Mouse (Mus musculus): ENCODE data around the gene Kcnq5.
A peak's percentile ranks its signal among the peaks of the same experiment; 100 is the strongest.
"Not testable (repeated sequence)": the region's sequence is repeated elsewhere in the genome, so short reads cannot be mapped to it uniquely, and the experiment has no call there.

The Kcnq5 gene

DNA sequence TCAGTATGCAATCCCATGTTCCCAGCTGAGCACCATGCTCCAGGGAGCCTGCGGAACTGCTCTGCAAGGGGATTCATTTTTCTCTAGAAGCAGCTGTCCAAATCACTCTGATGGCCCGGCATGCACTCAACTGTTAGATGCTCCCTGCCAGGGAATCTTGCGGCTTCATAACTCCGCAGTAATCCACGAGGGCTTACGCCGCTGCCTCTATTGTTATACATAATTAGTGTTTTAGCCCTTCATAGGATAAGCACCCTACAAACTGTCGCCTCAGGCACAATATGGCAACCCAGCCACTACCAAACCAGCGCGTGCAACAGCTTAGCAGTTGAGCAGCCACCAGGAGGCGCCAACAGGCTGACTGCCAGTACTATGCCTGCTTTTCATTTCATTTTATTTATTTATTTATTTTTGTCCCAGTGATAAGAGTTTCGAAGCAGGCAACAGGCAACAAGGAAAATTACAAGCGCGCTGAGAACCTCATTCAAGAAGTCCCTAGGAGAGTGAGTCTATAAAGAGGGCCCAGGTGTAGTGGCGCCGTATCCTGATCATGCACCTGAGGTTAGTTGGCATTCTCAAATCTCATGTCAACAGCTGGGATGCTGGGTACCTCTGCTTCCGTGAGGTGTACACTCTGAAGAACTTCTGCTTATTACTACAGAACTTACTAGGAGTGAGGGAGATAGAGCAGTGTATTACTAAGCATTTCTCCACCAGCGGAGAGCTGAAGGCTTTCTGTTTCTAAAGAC, 500.6 kb downstream of the Kcnq5 start:
- DNase-seq = peak; percentile 72 to 73

DNA sequence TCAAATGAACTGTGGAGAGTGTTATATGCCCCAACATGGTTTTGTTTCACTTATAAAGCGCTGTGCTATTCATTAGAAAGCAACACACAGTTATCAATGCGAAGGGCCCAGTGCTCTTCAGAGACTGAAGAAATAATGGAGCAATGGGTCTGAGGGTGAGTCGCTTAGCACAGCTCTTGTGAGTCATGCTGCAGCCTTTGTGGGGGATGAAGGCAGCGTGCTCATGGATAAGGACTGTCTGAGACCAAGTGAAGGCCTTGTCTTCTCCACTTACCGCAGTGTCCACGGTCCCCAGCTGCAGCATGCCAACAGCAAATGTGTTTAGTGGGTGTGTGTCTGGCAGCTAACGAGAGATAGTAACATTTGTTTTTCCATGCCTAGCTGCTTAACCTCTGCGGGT, 503.2 kb downstream of the Kcnq5 start:
- DNase-seq = no peak

- DNase-seq = no peak
Measured at GRCm38 (mm10) chr1:21455971-21456370, 505.8 kb downstream of the Kcnq5 start.

DNA sequence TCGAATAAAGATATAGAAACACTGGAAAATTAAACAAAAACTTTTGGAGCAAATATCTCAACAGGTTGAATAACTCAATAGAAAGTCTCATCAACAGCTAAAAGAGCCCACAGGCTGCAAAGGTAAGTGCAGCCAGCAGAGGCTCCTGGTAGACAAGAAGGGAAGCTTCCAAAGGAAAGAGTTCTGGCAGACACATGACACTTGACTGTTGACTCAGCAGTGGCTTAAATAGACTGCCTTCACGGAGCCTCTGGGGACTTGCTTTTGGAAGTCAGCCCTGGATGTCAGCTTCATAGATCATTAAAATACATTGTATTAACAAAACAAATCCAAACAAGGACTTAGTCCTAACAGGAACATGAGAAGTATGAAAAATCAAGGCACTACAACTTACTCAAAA, 513.5 kb downstream of the Kcnq5 start:
- DNase-seq = no peak

DNA sequence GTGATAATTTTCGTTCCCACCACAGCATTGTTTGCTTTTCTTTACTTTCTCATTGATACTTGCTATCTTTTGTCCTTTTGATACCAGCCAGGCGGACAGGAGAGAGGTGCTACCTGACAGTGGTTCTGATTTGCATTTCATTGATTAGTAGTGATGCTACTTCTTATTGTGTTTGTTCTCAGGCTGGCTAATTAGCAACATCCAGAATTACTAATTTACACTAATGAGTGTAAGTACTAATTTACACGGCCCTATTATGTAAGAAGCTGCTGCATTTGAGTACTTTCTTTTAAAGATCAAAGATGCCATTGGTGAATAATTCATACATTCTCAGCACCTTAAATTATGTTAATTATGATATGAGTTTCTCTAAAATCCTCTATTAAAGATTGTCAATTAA, 525.0 kb downstream of the Kcnq5 start:
- no peak for DNase-seq

- no peak for DNase-seq
Measured at GRCm38 (mm10) chr1:21434853-21435252, 526.9 kb downstream of the Kcnq5 start.

DNA sequence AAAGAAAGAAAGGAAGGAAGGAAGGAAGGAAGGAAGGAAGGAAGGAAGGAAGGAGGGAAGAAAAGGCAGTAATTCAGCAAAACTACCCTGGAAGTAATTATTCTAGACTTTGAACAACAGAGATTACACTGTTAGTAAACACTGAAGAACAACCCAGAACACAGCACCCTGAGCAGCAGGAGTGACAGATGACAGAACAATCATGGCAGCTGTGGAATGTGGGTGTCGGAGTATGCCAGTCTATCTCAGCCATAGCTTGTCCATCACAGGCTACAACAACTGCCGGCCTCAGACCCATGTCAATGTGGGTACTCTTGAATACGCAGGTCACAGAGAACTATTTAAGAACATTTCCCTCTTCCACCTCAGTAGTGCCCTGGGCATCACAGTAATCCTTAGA, 530.1 kb downstream of the Kcnq5 start:
- no peak for DNase-seq

GRCm38 (mm10) chr1:21428079-21428478, 533.7 kb downstream of the Kcnq5 start:
- DNase-seq = no peak

DNA sequence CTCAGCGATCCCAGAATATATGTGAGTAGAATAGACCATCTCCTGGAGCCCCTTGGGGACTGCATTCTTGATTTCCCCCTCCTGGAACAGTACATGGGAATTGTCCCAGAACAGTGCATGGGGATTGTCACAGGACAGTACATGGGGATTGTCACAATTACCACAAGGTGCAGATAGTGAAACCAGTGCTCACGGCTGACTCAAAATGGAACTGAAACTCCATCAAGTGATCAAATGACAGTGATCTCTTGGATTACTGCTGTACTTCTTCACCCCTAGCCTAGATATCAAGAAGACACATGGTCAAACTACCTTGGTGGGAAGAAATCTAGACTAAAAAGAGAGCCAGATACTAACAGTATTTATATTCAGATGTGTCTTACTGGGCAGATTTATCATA, 536.1 kb downstream of the Kcnq5 start:
- no peak for DNase-seq

DNA sequence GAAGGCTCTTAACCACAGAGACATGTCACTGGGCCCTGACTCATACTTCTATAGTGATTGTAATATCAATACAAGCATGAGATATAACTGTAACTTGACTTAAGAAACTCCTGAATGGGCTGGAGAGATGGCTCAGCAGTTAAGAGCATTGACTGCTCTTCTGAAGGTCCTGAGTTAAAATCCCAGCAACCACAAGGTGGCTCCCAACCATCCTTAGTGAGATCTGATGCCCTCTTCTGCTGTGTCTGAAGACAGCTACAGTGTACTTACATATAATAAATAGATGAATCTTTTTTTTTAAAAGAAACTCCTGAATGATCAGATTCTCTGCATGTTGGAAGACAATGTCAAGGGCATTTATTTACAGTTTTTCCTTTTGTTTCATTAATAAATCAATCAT, 542.4 kb downstream of the Kcnq5 start:
- DNase-seq = peak; percentile 16

GRCm38 (mm10) chr1:21412197-21412555, 549.6 kb downstream of the Kcnq5 start:
- no peak for DNase-seq

- no peak for DNase-seq
Measured at GRCm38 (mm10) chr1:21411331-21412196, 550.2 kb downstream of the Kcnq5 start.

- DNase-seq = no peak
Measured at GRCm38 (mm10) chr1:21407266-21407665, 554.5 kb downstream of the Kcnq5 start.

- DNase-seq = no peak
Measured at GRCm38 (mm10) chr1:21402804-21403203, 558.9 kb downstream of the Kcnq5 start.

GRCm38 (mm10) chr1:21391138-21391671, 570.5 kb downstream of the Kcnq5 start:
- no peak for DNase-seq

GRCm38 (mm10) chr1:21383256-21383655, 578.5 kb downstream of the Kcnq5 start, which contains the start of gene Khdc1b:
Gene Khdc1b (plus strand): TSS chr1:21383556.
- DNase-seq = no peak

DNA sequence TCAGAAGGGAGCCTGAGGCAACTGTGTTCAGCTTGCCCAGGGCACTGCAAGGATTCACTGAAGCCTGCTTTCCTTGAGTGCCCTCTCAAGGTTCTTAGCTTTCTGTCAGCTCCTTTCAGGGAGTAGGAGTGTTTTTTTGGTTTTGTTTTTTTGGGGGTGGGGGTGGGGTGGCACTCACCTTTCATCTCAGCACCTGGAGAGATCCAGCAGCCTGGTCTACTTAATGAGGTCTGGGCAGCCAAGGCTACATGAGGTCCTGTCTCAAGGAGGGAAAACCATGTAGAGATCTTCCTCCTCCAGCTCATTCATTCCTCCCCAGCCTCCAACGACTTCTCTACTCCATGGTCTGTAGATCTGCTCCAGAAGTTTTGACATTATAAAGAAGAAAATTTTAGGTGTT, 593.7 kb downstream of the Kcnq5 start, which contains the start of gene Khdc1c:
Gene Khdc1c, plus strand, starts transcription at position 301 of the 400 bp plus-strand sequence.
- not testable (repeated sequence) for DNase-seq

DNA sequence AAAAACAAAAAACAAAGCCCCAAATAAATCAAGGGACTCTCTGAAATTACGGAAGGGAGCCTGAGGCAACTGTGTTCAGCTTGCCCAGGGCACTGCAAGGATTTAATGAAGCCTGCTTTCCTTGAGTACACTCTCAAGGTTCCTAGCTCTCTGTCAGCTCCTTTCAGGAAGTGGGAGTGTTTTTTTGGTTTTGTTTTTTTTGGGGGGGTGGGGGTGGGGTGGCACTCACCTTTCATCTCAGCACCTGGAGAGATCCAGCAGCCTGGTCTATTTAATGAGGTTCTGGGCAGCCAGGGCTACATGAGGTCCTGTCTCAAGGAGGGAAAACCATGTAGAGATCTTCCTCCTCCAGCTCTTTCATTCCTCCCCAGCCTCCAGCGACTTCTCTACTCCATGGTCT, 612.4 kb downstream of the Kcnq5 start, which contains the start of gene Khdc1a:
Gene Khdc1a, plus strand, starts transcription at position 301 of the 400 bp plus-strand sequence.
- no peak for DNase-seq

All from thymus, postnatal 36 days (tissue).